Mouse (Mus musculus): Measurements from ENCODE around the gene Dag1. TPM values are rescaled to one million over a fixed set of nuclear protein-coding genes. Genes with fewer than 3 reads are reported as not detected.
A peak's percentile ranks its signal among the peaks of the same experiment; 100 is the strongest.

Gene Dag1
- polyA plus RNA-seq, 1 experiment from 2014 or later = 136 TPM

GRCm38 (mm10) chr9:108175116-108175838 lies 88.5 kb downstream of the Dag1 start:
- H3K9ac ChIP-seq (ENCODE audit: low read length) = no peak overlapping the region
- 58% methylated on average over 19 of the region's 19 CpGs for WGBS
- no peak overlapping the region for H3K27ac ChIP-seq (ENCODE audit: low read length)
- H3K36me3 ChIP-seq (ENCODE audit: control insufficient read depth, insufficient read depth) = no peaks in the 10 kb centered on the region
- no peak overlapping the region for H3K4me3 ChIP-seq (ENCODE audit: low read length)
- ATAC-seq (replicated peaks; ENCODE audit: extremely low read depth, insufficient read depth, low FRiP score) = no peak
- no peaks in the 10 kb centered on the region for H3K27me3 ChIP-seq (ENCODE audit: control insufficient read depth, insufficient read depth, low read length)
- no peaks in the 10 kb centered on the region for H3K9me3 ChIP-seq (replicated peaks; ENCODE audit: control insufficient read depth, low read length)
- H3K4me2 ChIP-seq (ENCODE audit: low read depth, low read length) = no peak overlapping the region
- H3K4me1 ChIP-seq (ENCODE audit: control insufficient read depth, insufficient read depth, low read length) = no peaks in the 10 kb centered on the region

GRCm38 (mm10) chr9:108172777-108173350 lies 90.9 kb downstream of the Dag1 start:
- ATAC-seq (replicated peaks; ENCODE audit: extremely low read depth, insufficient read depth, low FRiP score) = peak; percentile 41
- WGBS = 69% methylated on average over 5 of the region's 5 CpGs

GRCm38 (mm10) chr9:108169751-108170150 lies 94.0 kb downstream of the Dag1 start:
- Histone ChIP-seq H3K27ac (ENCODE audit: low read length) (no peak overlapping the region), H3K9me3 (replicated peaks; ENCODE audit: control insufficient read depth, low read length) (no peaks in the 10 kb centered on the region), H3K9ac (ENCODE audit: low read length) (no peak overlapping the region), H3K27me3 (ENCODE audit: control insufficient read depth, insufficient read depth, low read length) (no peaks in the 10 kb centered on the region), H3K36me3 (ENCODE audit: control insufficient read depth, insufficient read depth) (no peaks in the 10 kb centered on the region), H3K4me2 (ENCODE audit: low read depth, low read length) (no peak overlapping the region), H3K4me3 (ENCODE audit: low read length) (no peak overlapping the region), H3K4me1 (ENCODE audit: control insufficient read depth, insufficient read depth, low read length) (no peaks in the 10 kb centered on the region)
- 75% methylated on average over 10 of the region's 10 CpGs for WGBS
- ATAC-seq (replicated peaks; ENCODE audit: extremely low read depth, insufficient read depth, low FRiP score) = no peak

More at GRCm38 (mm10) chr9:108172777-108173350, 90.9 kb downstream of the Dag1 start:
- H3K27me3 ChIP-seq (ENCODE audit: control insufficient read depth, insufficient read depth, low read length) = no peaks in the 10 kb centered on the region
- H3K4me1 ChIP-seq (ENCODE audit: control insufficient read depth, insufficient read depth, low read length) = no peaks in the 10 kb centered on the region
- H3K4me3 ChIP-seq (ENCODE audit: low read length) = no peak overlapping the region
- H3K27ac ChIP-seq (ENCODE audit: low read length) = no peak overlapping the region
- H3K36me3 ChIP-seq (ENCODE audit: control insufficient read depth, insufficient read depth) = no peaks in the 10 kb centered on the region
- no peak overlapping the region for H3K4me2 ChIP-seq (ENCODE audit: low read depth, low read length)
- no peaks in the 10 kb centered on the region for H3K9me3 ChIP-seq (replicated peaks; ENCODE audit: control insufficient read depth, low read length)
- H3K9ac ChIP-seq (ENCODE audit: low read length) = no peak overlapping the region

GRCm38 (mm10) chr9:108165143-108165542 lies 98.6 kb downstream of the Dag1 start:
- Histone ChIP-seq H3K4me2 (ENCODE audit: low read depth, low read length) (no peak overlapping the region), H3K4me3 (ENCODE audit: low read length) (no peak overlapping the region), H3K9ac (ENCODE audit: low read length) (no peak overlapping the region), H3K4me1 (ENCODE audit: control insufficient read depth, insufficient read depth, low read length) (no peaks in the 10 kb centered on the region), H3K27ac (ENCODE audit: low read length) (no peak overlapping the region), H3K27me3 (ENCODE audit: control insufficient read depth, insufficient read depth, low read length) (no peaks in the 10 kb centered on the region), H3K9me3 (replicated peaks; ENCODE audit: control insufficient read depth, low read length) (no peaks in the 10 kb centered on the region), H3K36me3 (ENCODE audit: control insufficient read depth, insufficient read depth) (no peaks in the 10 kb centered on the region)
- WGBS = 39% methylated on average over 8 of the region's 8 CpGs
- no peak for ATAC-seq (replicated peaks; ENCODE audit: extremely low read depth, insufficient read depth, low FRiP score)

GRCm38 (mm10) chr9:108163646-108164284 lies 100.0 kb downstream of the Dag1 start:
- WGBS = 77% methylated on average over 16 of the region's 16 CpGs
- H3K9me3 ChIP-seq (replicated peaks; ENCODE audit: control insufficient read depth, low read length) = no peaks in the 10 kb centered on the region
- ATAC-seq (replicated peaks; ENCODE audit: extremely low read depth, insufficient read depth, low FRiP score) = no peak
- H3K4me1 ChIP-seq (ENCODE audit: control insufficient read depth, insufficient read depth, low read length) = no peaks in the 10 kb centered on the region
- no peak overlapping the region for H3K9ac ChIP-seq (ENCODE audit: low read length)
- H3K4me2 ChIP-seq (ENCODE audit: low read depth, low read length) = no peak overlapping the region
- no peak overlapping the region for H3K4me3 ChIP-seq (ENCODE audit: low read length)
- H3K27ac ChIP-seq (ENCODE audit: low read length) = no peak overlapping the region
- H3K27me3 ChIP-seq (ENCODE audit: control insufficient read depth, insufficient read depth, low read length) = no peaks in the 10 kb centered on the region
- no peaks in the 10 kb centered on the region for H3K36me3 ChIP-seq (ENCODE audit: control insufficient read depth, insufficient read depth)

- no peak overlapping the region for H3K4me2 ChIP-seq (ENCODE audit: low read depth, low read length)
- H3K27me3 ChIP-seq (ENCODE audit: control insufficient read depth, insufficient read depth, low read length) = no peaks in the 10 kb centered on the region
- no peak overlapping the region for H3K27ac ChIP-seq (ENCODE audit: low read length)
- H3K9ac ChIP-seq (ENCODE audit: low read length) = no peak overlapping the region
- no peaks in the 10 kb centered on the region for H3K36me3 ChIP-seq (ENCODE audit: control insufficient read depth, insufficient read depth)
- no peak for ATAC-seq (replicated peaks; ENCODE audit: extremely low read depth, insufficient read depth, low FRiP score)
- H3K4me3 ChIP-seq (ENCODE audit: low read length) = no peak overlapping the region
- no peaks in the 10 kb centered on the region for H3K4me1 ChIP-seq (ENCODE audit: control insufficient read depth, insufficient read depth, low read length)
- no peaks in the 10 kb centered on the region for H3K9me3 ChIP-seq (replicated peaks; ENCODE audit: control insufficient read depth, low read length)
- 29% methylated on average over 7 of the region's 7 CpGs for WGBS
Observed at GRCm38 (mm10) chr9:108157891-108158290, 105.9 kb downstream of the Dag1 start.

GRCm38 (mm10) chr9:108157451-108157850 lies 106.3 kb downstream of the Dag1 start:
- ATAC-seq (replicated peaks; ENCODE audit: extremely low read depth, insufficient read depth, low FRiP score) = no peak
- H3K27me3 ChIP-seq (ENCODE audit: control insufficient read depth, insufficient read depth, low read length) = no peaks in the 10 kb centered on the region
- H3K4me2 ChIP-seq (ENCODE audit: low read depth, low read length) = no peak overlapping the region
- H3K4me1 ChIP-seq (ENCODE audit: control insufficient read depth, insufficient read depth, low read length) = no peaks in the 10 kb centered on the region
- H3K27ac ChIP-seq (ENCODE audit: low read length) = no peak overlapping the region
- no peaks in the 10 kb centered on the region for H3K36me3 ChIP-seq (ENCODE audit: control insufficient read depth, insufficient read depth)
- H3K9ac ChIP-seq (ENCODE audit: low read length) = no peak overlapping the region
- 74% methylated on average over 6 of the region's 6 CpGs for WGBS
- no peak overlapping the region for H3K4me3 ChIP-seq (ENCODE audit: low read length)
- no peaks in the 10 kb centered on the region for H3K9me3 ChIP-seq (replicated peaks; ENCODE audit: control insufficient read depth, low read length)

DNA sequence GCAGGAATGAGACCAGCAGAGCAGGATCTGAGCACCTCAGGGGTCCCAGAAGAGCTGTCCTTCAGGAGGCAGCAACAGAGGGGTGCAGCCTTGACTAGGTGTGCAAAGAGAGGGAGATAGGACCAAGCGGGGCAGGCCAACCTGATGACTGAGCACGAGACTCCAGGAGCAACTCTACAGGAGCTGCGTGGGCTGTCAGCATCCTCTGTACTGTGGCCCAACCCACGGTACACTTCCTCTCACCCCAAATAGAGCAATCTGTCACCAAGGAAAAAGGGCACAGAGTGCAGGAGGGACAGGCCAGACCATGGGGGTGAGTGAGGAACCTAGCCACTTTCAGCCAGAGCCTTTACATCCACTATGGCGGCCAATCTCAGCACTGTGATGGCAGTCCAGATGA lies 107.0 kb downstream of the Dag1 start:
- 83% methylated on average over 5 of the region's 5 CpGs for WGBS
- no peaks in the 10 kb centered on the region for H3K36me3 ChIP-seq (ENCODE audit: control insufficient read depth, insufficient read depth)
- H3K9me3 ChIP-seq (replicated peaks; ENCODE audit: control insufficient read depth, low read length) = no peaks in the 10 kb centered on the region
- no peak for ATAC-seq (replicated peaks; ENCODE audit: extremely low read depth, insufficient read depth, low FRiP score)
- no peaks in the 10 kb centered on the region for H3K4me1 ChIP-seq (ENCODE audit: control insufficient read depth, insufficient read depth, low read length)
- no peak overlapping the region for H3K27ac ChIP-seq (ENCODE audit: low read length)
- H3K4me2 ChIP-seq (ENCODE audit: low read depth, low read length) = no peak overlapping the region
- H3K27me3 ChIP-seq (ENCODE audit: control insufficient read depth, insufficient read depth, low read length) = no peaks in the 10 kb centered on the region
- no peak overlapping the region for H3K9ac ChIP-seq (ENCODE audit: low read length)
- no peak overlapping the region for H3K4me3 ChIP-seq (ENCODE audit: low read length)

GRCm38 (mm10) chr9:108154814-108155213 lies 108.9 kb downstream of the Dag1 start:
- H3K9ac ChIP-seq (ENCODE audit: low read length) = no peak overlapping the region
- no peaks in the 10 kb centered on the region for H3K27me3 ChIP-seq (ENCODE audit: control insufficient read depth, insufficient read depth, low read length)
- H3K36me3 ChIP-seq (ENCODE audit: control insufficient read depth, insufficient read depth) = no peaks in the 10 kb centered on the region
- no peaks in the 10 kb centered on the region; the same call in 1 of the 2 replicates for H3K9me3 ChIP-seq (replicated peaks; ENCODE audit: control insufficient read depth, low read length)
- H3K4me1 ChIP-seq (ENCODE audit: control insufficient read depth, insufficient read depth, low read length) = no peaks in the 10 kb centered on the region
- H3K4me3 ChIP-seq (ENCODE audit: low read length) = no peak overlapping the region
- ATAC-seq (replicated peaks; ENCODE audit: extremely low read depth, insufficient read depth, low FRiP score) = no peak
- H3K27ac ChIP-seq (ENCODE audit: low read length) = no peak overlapping the region
- H3K4me2 ChIP-seq (ENCODE audit: low read depth, low read length) = no peak overlapping the region
- 76% methylated on average over 12 of the region's 12 CpGs for WGBS
